Mouse (Mus musculus): ENCODE results near the gene Cox19.

GRCm38 (mm10) chr5:139287099-139287498 lies 64.1 kb downstream of the Cox19 start:
- TF ChIP-seq CTCF (IDR thresholded peaks at IDR 0.05; ENCODE audit: extremely low read depth, insufficient read depth, low read length) (no peak), POLR2A (IDR thresholded peaks at IDR 0.05; ENCODE audit: extremely low read depth, insufficient read depth, low read length) (no peak)
